Mouse (Mus musculus): Measurements from ENCODE around the gene Sbf2. TPM values are rescaled to one million over a fixed set of nuclear protein-coding genes. Genes with fewer than 3 reads are reported as not detected.
"Not testable (repeated sequence)": the region's sequence is repeated elsewhere in the genome, so short reads cannot be mapped to it uniquely, and the experiment has no call there.

The Sbf2 gene
- total RNA-seq, 2 experiments from 2014 or later: 2.3 to 3.9 TPM

DNA sequence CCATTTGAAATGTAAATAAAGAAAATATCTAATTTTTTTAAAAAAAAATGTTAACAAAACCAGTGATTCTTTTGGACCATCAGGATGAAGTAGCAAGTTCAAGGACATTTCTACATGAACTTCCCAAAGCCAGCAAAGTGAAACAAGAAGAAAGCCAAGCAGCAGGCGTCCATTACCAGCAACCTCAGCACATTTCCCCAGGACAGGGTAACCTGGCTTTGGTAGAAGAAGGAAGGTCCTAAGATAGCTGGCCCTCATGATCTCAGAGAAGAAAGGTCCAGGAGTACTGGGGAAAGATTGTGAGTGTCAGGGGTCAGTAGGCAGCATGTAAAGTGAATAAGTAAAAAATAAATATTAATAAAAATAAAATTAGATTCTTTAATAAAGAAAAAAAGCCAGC is 27.0 kb downstream of the Sbf2 start:
- no peak for ATAC-seq (replicated peaks; ENCODE audit: low FRiP score, poor library complexity, severe bottlenecking)

DNA sequence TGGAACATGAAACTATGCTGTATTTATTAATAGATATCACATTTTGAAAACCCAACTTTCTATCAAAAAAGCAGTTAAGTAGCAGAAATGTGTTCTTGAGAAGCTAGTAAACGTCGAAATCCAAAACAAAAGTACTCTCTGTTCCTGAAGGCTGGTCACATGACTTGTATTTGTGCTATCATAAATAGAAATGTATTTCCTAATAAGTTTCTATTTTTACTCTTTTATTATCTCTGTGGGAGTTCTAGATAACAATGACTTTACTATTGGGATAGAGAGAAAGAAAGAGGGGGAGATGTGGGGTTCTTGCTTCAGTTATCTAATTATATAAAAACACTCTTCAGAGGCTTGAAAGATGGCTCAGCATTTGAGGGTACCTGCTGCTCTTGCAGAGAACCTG is 29.5 kb downstream of the Sbf2 start:
- no peak for ATAC-seq (replicated peaks; ENCODE audit: low FRiP score, poor library complexity, severe bottlenecking)

DNA sequence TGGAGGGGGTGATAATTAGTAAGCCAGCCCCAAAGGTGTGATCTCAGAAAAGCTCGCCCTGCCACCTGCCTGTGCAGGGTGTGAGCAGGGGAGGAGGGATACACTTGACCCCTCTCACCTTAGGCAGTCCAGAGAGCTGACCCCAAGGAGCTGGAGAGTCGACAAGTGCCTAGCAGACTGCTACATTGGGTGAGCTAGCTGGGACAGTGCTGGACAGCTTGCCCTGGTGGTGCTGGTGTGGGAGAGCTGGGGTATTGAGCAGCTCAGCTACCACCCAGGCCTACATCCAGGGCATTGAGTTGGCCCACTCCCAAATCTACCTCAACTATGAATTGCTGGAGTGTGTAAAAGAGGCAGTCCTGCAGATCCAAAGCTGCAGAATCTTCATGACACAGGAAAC is 30.6 kb downstream of the Sbf2 start:
- peak; percentile 46; the same call in 1 of the 2 replicates for ATAC-seq (replicated peaks; ENCODE audit: low FRiP score, poor library complexity, severe bottlenecking)

DNA sequence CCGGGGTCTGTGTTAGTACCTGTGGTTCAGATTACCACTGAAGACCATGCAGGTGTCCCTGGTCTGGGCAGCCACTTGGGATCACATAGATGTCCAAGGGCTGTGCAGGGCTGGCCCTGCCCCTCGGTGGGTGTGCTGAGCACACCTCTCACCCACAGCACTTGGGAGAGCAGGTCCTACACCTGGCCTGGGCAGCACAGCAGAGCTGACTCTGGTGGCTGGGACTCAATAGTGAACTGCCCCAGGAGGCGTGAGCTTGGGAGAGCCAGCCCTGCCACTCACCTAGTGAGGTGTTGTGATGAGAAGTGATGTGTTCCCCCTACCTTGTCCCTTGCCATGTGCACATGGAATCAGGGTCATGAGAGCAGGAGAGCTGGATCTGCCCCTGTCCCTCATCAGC is 31.0 kb downstream of the Sbf2 start:
- no peak for ATAC-seq (replicated peaks; ENCODE audit: low FRiP score, poor library complexity, severe bottlenecking)

DNA sequence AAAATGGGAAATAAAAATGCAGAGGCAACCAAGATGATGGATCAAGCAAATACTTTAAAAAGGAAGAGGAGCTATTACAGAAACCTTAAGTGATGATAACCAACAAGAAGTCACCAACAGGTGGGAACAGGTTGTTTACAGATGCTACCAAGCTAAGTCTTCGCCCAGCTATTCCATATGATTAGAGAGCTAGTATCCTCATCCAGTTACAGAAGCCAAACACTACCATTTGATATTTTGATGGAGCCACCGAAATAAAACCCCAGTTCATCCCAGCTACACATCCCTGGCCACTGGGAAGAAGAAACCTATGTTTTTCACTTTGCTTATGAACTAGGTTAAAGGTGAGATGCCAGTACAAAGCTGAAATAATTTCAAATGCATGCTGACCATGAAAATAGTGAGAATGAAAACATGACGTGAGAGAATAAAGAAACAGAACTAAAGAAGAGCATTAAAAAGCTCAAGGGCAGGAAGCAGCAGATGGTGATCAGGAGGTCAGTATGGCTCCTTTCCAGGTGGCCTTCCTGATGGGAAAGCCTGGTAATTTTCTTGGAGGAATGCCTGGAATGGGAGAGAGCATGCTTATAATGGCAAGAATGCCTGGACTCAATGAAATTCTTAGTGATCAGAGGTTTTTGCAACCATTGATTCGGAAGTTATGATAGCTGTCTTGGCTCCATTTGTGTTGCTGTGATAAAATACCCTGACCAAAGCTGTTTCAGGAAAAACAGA is 48.7 kb downstream of the Sbf2 start:
- ATAC-seq (replicated peaks; ENCODE audit: low FRiP score, poor library complexity, severe bottlenecking): no peak

DNA sequence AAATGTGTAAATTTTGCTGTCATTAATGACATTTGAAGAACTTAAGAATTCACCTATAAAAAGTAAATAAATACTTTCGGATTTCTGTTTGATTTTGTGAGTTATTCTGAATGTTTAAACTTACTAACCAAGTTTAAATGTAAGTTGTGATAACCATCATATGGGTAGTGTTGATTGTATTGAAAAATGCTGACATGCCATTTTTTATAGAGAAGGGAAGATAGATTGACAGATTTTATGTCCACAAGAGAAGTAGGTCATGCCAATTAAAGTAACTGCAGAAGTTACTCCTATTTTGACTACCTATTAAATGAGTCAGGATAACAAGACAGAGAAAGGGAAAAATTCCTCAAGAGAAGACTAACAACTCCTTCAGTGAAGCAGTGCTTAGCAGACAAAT is 53.1 kb downstream of the Sbf2 start:
- ATAC-seq (replicated peaks; ENCODE audit: low FRiP score, poor library complexity, severe bottlenecking): no peak

DNA sequence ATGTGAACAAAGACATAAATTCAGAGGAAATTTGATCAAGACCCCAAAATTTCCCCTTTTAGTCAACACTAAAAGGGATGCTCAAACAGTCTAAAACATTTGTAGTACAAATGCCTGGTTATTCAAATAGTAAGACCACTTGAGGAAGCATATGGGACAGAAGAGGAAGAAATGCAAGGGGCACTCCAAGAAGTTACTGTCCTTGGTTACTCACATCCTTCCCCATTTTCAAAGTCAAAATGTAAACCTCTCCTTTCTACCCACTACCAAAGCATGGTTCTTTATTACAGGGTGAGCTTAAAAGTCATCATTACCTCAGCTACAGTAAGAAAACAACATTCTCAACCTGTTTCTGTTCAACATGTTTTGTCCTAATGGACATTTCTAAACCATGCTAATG is 57.7 kb downstream of the Sbf2 start:
- ATAC-seq (replicated peaks; ENCODE audit: low FRiP score, poor library complexity, severe bottlenecking): no peak

DNA sequence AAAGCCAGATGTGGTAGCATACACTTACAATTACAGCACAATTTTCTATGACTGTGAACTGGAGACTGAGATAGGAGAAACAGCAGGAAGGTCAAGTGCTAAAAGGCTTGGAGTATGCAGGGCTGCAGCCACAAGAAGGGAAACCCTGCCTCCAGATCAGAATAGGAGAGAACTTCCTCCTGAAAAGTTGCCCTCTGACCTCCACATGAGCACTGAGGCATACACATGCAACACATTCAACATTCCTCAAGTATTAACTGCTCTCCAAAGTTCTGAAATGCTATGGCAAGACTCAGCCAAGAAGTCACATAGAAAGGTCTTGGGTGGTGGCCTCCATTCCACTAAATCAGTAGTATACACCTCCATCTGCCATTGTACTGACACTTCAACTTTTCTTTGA is 58.5 kb downstream of the Sbf2 start:
- ATAC-seq (replicated peaks; ENCODE audit: low FRiP score, poor library complexity, severe bottlenecking): no peak

DNA sequence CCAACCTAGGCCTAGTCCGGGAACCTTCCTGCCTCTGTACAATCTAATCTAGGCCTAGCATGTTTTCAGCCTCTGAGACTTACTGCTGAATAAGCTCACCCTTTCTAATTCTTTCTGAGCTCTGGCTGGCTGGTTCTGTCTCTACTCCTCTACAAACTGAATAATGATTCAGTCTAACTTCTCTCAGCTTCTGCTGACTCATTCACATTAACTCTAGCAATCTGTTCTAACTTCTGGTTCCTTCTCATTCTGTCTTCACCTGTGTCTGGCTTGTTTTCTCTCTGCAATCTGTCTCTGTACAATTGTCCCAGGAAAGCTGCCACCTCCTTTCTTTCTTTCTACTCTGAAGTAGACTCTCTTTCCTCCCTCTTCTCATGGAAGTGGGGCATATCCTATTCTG is 59.5 kb downstream of the Sbf2 start:
- ATAC-seq (replicated peaks; ENCODE audit: low FRiP score, poor library complexity, severe bottlenecking): no peak

DNA sequence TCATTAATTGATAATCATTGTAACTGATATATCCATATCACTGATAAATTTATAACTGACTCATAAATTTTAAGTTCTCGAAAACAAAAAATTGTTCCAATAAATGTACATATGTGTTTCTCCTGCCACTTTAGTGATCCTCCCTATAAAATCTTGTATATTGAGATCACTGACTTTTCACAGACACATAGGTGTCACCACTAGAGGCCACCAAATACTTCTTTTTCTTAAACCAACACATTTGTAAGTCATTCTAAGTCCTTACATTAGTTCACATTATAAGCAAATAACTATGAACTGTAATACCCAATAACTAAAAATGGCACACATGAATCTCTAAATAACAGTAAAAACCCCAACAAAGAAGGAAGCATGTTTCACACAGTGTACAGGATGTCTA is 66.5 kb downstream of the Sbf2 start:
- no peak for ATAC-seq (replicated peaks; ENCODE audit: low FRiP score, poor library complexity, severe bottlenecking)

DNA sequence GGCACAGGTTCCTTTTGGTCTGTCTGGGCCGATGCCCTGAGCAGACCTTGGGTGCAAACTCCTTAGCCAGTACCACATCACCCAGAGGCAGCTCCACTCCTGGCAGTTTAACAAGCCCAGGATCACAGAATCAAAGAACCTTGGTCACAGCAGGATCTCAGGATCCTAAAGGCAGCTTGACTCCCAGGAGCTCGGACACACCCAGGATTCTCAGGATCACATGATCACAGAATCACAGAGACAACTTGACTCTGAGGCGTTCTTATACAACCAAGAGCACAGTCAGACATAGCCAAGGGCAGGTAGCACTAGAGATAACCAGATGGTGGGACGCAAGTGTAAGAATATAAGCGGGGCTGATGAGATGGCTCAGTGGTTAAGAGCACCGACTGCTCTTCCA is 71.4 kb downstream of the Sbf2 start:
- ATAC-seq (replicated peaks; ENCODE audit: low FRiP score, poor library complexity, severe bottlenecking): no peak

DNA sequence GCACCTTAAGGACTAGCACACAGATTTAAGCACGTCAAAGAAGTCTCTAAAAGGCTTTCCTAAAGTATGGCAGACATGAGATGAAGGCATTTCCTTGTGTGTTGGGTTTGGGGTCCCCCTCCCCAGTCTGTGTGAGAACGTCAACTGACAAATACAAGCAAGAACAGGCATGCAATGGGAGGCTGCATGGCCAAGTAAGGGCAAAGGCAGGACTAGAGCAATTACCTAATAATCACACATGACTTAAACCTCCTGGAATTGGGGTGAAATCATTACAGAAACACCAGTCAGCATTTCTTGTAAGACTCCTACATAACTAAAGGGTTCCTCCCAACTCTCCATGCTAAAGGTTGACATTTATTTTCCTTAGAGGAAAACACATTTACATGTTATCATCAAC is 75.5 kb downstream of the Sbf2 start:
- ATAC-seq (replicated peaks; ENCODE audit: low FRiP score, poor library complexity, severe bottlenecking): no peak

DNA sequence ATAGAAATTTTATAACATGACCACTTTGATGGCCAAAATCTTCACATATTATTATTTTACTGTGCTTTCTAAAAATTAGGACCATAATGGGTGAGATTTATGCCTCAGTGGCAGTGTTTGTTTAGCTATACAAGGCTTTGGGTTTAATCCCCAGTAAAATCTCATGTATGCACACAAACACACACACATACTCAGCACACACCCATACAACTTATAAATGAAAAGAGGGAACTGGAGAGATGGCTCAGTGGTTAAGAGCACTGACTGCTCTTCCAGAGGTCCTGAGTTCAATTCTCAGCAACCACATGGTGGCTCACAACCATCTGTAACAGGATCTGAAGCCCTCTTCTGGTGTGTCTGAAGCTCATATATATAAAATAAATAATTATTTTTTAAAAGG is 84.4 kb downstream of the Sbf2 start:
- ATAC-seq (replicated peaks; ENCODE audit: low FRiP score, poor library complexity, severe bottlenecking): not testable (repeated sequence)

DNA sequence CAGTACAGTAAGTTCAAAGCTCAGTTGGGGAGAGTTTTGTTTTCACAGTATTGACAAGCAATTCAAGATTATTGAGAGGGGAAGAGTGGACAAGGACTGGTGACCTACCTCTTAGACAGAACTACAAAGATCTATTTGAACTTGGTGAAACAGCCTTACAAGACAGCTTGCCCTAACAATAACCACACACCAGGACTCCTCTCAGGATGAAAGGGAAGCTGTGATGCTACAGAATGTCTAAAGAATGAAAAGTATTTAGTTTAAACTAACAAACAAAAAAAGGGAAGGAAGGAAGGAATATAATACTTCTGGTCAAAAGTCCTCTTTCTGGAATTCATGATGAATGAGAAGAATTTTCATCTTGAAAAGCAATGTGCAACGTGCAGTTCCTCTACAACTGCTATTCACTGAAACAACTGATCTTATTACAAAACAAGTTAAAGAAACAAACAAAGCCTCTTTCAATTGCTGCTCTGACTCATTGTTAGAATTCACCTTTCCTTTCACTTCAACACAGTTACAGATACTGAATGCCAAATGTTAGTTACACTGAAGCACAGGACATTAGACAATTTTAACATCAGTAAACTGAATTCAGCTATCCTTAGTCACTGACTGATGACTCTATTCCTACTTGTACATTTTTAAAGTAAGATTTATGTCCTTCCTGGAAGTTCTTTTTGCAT is 89.5 kb downstream of the Sbf2 start:
- no peak for ATAC-seq (replicated peaks; ENCODE audit: low FRiP score, poor library complexity, severe bottlenecking)

DNA sequence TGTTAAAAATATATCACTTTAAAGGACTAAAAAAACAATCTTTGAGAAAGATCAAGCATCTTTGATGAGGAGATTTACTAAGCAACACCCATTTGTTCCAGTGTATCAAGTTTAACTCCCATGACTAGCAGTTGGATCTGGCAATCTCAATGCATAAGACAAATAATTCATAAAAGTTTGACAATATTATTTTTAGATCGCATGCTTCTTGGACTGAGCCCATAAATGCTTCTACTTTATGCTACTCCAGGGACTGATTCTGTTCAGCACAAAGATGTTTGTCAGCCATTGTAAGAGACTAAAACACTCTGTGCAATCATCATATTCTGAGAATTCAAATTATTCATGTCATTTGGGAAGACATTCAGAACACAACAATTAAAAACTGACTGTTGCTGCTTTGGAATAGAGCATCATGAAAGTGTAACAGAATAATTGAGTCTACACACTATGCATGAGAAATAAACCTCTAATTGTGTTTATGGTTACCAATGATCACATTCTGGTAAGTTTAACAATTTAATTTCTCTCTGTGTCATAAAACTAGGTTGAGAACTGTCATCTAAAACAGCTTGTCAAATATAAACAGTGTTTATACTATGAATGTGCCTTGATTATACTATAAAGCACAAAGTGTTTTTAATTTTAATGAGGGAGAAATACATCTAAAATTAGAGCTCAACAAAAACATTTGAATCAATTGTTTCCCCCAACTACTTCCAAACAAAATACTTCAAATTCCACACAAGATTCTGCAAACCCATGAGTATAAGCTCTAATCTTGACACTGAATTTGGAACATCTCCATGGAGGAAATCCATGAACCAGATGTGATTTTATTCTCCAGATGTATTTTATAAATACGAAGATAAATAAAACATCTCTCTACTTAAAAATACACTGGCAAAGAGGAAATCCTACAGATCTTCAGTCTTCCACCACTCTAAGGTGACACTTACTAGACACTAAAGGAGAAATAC is 98.2 kb downstream of the Sbf2 start:
- ATAC-seq (replicated peaks; ENCODE audit: low FRiP score, poor library complexity, severe bottlenecking): no peak

DNA sequence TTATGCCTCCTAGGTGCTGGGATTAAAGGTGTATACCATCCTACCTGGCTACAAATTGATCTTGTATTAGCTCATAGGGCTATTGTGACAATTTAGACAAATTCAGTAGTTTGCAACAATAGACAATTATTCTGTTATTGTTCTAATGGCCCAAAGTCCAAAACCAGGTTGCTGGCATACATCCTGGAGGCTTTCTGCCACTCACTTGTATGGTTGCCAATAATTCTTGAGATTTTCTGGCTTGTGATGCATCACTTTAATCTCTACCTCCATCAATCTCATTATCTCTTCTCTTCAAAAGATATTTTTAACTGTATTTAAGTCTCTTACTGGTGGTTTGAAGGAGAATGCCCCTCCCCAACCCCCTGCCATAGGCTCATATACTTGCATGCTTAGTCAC is 100.6 kb downstream of the Sbf2 start:
- ATAC-seq (replicated peaks; ENCODE audit: low FRiP score, poor library complexity, severe bottlenecking): no peak

DNA sequence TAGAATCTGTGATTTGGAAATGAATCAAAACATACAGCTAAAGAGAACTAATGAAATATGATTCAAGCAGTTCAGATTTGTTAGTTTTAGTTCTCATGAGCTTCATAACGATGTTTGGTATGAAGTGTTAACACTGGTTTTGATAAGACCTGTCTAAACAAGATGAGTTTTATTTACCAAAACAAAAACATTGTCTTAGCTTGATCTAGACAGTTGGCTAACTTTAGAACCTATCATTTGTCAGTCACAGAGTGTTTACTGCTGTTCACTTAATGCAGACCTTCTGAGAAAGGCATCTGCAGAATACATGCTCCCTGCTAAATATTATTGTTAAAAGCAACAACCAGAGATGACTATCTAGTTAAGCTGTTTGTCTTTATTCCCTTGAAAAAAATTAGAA is 116.1 kb downstream of the Sbf2 start:
- no peak for ATAC-seq (replicated peaks; ENCODE audit: low FRiP score, poor library complexity, severe bottlenecking)

DNA sequence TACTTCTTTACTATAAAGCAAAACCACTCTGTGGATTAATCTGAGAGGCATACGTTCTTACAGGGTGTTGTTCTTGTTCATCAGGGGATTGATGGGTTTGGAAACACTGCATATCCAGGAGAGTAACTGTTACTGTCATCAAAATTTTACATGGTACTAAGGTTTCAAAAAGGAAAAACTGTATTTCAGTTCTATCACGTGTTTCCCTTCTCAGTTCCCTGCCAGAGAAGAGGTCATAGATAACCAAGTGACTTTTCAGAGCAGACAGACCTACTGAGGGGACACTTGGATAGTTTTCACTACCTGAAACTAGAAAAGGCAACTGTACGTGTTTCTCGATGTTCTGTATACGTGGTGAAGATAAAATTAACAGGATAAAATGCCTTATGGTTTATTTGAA is 123.7 kb downstream of the Sbf2 start:
- no peak for ATAC-seq (replicated peaks; ENCODE audit: low FRiP score, poor library complexity, severe bottlenecking)

DNA sequence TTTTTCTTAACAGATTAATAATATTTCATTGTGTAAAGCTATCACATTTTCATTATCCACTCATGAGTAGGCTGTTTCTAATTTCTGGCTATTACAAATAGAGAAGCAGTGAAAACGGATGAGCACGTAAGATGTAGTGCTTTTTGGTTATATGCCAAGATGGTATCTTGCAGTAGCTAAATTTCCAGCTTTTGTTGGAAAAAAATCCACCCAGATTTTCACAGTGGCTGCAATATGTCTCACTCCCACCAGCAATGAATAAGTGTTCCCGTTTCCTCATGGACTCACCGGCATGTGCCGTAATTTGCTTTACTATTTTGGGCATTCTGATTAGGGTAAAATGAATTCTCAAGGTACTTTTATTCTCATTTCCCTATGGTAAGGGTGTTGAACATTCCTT is 129.7 kb downstream of the Sbf2 start:
- ATAC-seq (replicated peaks; ENCODE audit: low FRiP score, poor library complexity, severe bottlenecking): no peak

DNA sequence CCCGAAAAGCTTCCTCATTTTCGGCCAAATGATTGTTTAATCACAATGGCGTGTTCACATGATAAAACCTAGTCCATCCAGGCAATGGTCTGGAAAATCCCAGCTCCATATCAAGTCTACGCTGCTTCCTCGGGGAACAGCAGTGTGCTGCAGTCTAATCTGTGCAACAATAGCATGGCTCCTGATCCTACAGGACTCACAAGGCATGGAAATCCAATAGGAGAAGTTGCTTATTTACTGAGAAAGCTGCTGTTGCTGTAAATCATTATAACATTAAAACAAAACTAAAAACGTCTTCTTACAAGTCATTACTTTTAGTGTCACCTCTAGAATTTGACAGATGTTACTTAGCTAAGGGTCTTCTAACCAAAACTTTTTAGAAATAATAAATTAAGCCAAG is 143.7 kb downstream of the Sbf2 start:
- ATAC-seq (replicated peaks; ENCODE audit: low FRiP score, poor library complexity, severe bottlenecking): no peak

DNA sequence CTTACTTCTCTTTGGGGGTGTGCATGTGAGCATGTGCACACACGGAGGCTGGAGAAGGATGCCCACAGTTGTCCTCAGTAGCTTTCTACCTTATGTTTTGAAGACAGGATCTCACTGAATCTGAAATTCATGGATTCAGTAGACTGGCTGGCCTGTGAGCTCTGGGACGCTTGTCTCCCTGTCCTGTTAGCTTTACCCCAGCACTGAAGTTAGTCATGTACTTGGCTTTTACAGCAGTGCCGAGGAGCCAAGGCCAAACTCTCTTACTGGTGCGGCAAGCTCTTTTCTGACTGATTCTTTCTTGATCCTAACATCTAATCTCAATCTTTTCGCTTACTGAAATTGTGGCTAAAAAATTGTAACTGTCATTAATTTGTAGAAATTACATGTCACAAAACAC is 151.3 kb downstream of the Sbf2 start:
- no peak for ATAC-seq (replicated peaks; ENCODE audit: low FRiP score, poor library complexity, severe bottlenecking)

Measured in erythroblast, adult 5-6 weeks (primary cell).